Mouse (Mus musculus): ENCODE data around the gene Olfr282.

DNA sequence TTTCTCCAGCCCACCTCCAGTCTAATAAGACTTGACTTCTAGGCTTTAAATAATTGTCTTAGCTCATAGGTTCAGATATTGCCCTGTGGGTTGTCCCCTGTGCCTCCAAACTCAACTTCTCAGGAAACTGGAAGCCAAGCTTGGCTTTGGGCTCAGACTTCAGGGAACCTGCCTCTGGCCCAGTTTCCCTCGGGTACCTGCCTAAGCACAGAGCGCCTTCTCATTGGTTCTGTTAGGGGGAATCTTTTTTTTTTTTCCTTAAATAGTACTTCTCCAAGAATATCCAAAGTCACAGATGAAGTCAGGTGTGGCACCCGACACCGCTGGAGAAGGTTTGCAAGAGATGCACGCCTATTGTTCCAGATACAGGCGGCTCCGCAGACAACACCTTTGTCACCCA, 21.3 kb downstream of the Olfr282 start, which contains the start of gene Olfr281:
- TF ChIP-seq CTCF (IDR thresholded peaks at IDR 0.05; ENCODE audit: borderline replicate concordance, insufficient read depth, low read depth, low read length) (no peak), POLR2A (IDR thresholded peaks at IDR 0.05; ENCODE audit: borderline replicate concordance, insufficient read depth, low read length) (no peak)
